Mouse (Mus musculus) heart, postnatal 14 days (tissue): ENCODE measurements around the gene Tesk1. TPM values are rescaled to one million over a fixed set of nuclear protein-coding genes. Genes with fewer than 3 reads are reported as not detected.

Experiments used
- DNase-seq, 2 experiments: peaks; one replicate each; pipeline ENCODE4 v3.0.0; 2021 to 2022
- intact Hi-C: fragments of 180-260 bp; cut with DNase I; formaldehyde crosslinking; loops from one replicate; pipeline ENCODE4 v1.15.1; 2025
- long read RNA-seq, 2 experiments: library from polyadenylated mRNA; stranded (forward); transcript quantifications; one replicate each; pipeline ENCODE4 v2.0.0; 2021
- total RNA-seq, 2 experiments: library from RNA; stranded (reverse); gene quantifications; 2 replicates each; pipeline ENCODE4 v1.2.3; 2021

Tesk1 gene
- total RNA-seq: 10 to 100 TPM; 32.3 to 35.7 TPM
- long read RNA-seq, experiment 1, transcript Tesk1-201 (10 exons, 3,947 nt): major isoform, 53 of 61 reads
- long read RNA-seq, experiment 1, partial matches to known transcripts: 8 of 61 reads
- long read RNA-seq, experiment 1, other reads (novel, unspliced or antisense): 0 of 61 reads
- long read RNA-seq, experiment 2, transcript Tesk1-201 (10 exons, 3,947 nt): major isoform, 57 of 59 reads
- long read RNA-seq, experiment 2, partial matches to known transcripts: 2 of 59 reads
- long read RNA-seq, experiment 2, other reads (novel, unspliced or antisense): 0 of 59 reads

- DNase-seq: no peak
- intact Hi-C loops: loop anchor here (2.0 to 5.0 kb wide), 3 partner anchors 37 to 226 kb away; partner anchors contain the start of genes Fam221b and Tmem8b
Measured at GRCm38 (mm10) chr4:43441639-43442038, at the start of gene Tesk1. Tesk1 (plus strand) TSS chr4:43441939.

GRCm38 (mm10) chr4:43394345-43394891 lies 47.3 kb upstream of the Tesk1 start:
- intact Hi-C loops: loop anchor here (1.0 kb wide), 1 partner anchor 12 kb away; no protein-coding TSS in a partner anchor
- DNase-seq: peak; percentile 77

GRCm38 (mm10) chr4:43395147-43395546 lies 46.6 kb upstream of the Tesk1 start:
- intact Hi-C loops: no loop called here
- DNase-seq: no peak

GRCm38 (mm10) chr4:43395836-43396235 lies 45.9 kb upstream of the Tesk1 start:
- intact Hi-C loops: no loop called here
- DNase-seq: no peak

GRCm38 (mm10) chr4:43396381-43396780 lies 45.4 kb upstream of the Tesk1 start:
- intact Hi-C loops: no loop called here
- DNase-seq: no peak

GRCm38 (mm10) chr4:43398014-43398413 lies 43.7 kb upstream of the Tesk1 start:
- no peak for DNase-seq
- intact Hi-C loops: no loop called here

- peak; percentile 71 to 79 for DNase-seq
- intact Hi-C loops: no loop called here
Measured at GRCm38 (mm10) chr4:43398829-43399331, 42.9 kb upstream of the Tesk1 start.

GRCm38 (mm10) chr4:43399391-43400131 lies 42.2 kb upstream of the Tesk1 start:
- intact Hi-C loops: no loop called here
- DNase-seq: peak; percentile 55

- DNase-seq: peak in 1 of 2 experiments; percentile 41
- intact Hi-C loops: no loop called here
Measured at GRCm38 (mm10) chr4:43400976-43401375, 40.8 kb upstream of the Tesk1 start.

GRCm38 (mm10) chr4:43401486-43401885 lies 40.3 kb upstream of the Tesk1 start:
- intact Hi-C loops: no loop called here
- DNase-seq: no peak

GRCm38 (mm10) chr4:43402212-43402611 lies 39.5 kb upstream of the Tesk1 start:
- DNase-seq: peak in 1 of 2 experiments; percentile 56
- intact Hi-C loops: no loop called here

GRCm38 (mm10) chr4:43404697-43405096 lies 37.0 kb upstream of the Tesk1 start:
- intact Hi-C loops: loop anchor here (5.0 kb wide), 1 partner anchor 62 kb away; no protein-coding TSS in a partner anchor
- DNase-seq: no peak

- DNase-seq: peak; percentile 83 to 84
- intact Hi-C loops: loop anchor here (1.0 to 5.0 kb wide), 2 partner anchors 24 to 64 kb away; no protein-coding TSS in a partner anchor
Measured at GRCm38 (mm10) chr4:43406162-43406971, 35.4 kb upstream of the Tesk1 start.

- no peak for DNase-seq
- intact Hi-C loops: loop anchor here (5.0 kb wide), 1 partner anchor 65 kb away; no protein-coding TSS in a partner anchor
Measured at GRCm38 (mm10) chr4:43407071-43407920, 34.4 kb upstream of the Tesk1 start.

GRCm38 (mm10) chr4:43414761-43415160 lies 27.0 kb upstream of the Tesk1 start:
- intact Hi-C loops: no loop called here
- DNase-seq: no peak

- intact Hi-C loops: no loop called here
- DNase-seq: no peak
Measured at GRCm38 (mm10) chr4:43415221-43416070, 26.3 kb upstream of the Tesk1 start.

GRCm38 (mm10) chr4:43416071-43416490 lies 25.7 kb upstream of the Tesk1 start:
- no peak for DNase-seq
- intact Hi-C loops: no loop called here
